Mouse (Mus musculus) heart, embryonic 16.5 days (tissue): Measurements from ENCODE around the gene Pomc. TPM values are rescaled to one million over a fixed set of nuclear protein-coding genes. Genes with fewer than 3 reads are reported as not detected.

ENCODE experiments used
- ATAC-seq: fragments of 200-750 bp; cut with Nextera tagmentation; replicated peaks from 2 replicates; pipeline ENCODE4 v1.8.0; 2017; ENCODE audit warnings: moderate number of reproducible peaks; ENCODE audit not compliant: insufficient read depth, low FRiP score; ENCODE audit errors: extremely low read depth
- H3K27ac ChIP-seq: fragments of 300-500 bp; sonication (generic); 2 replicates; pipeline ENCODE4 v1.5.1; 2014; ENCODE audit warnings: mild to moderate bottlenecking, low read length, control low read depth, moderate library complexity
- H3K27me3 ChIP-seq: fragments of 300-500 bp; sonication (generic); 2 replicates; pipeline ENCODE4 v1.6.1; 2014; ENCODE audit warnings: low read length, mixed read lengths; ENCODE audit not compliant: control insufficient read depth, insufficient read depth
- H3K36me3 ChIP-seq: fragments of 300-500 bp; sonication (generic); 2 replicates; pipeline ENCODE4 v1.6.1; 2014; ENCODE audit not compliant: control insufficient read depth, insufficient read depth
- H3K4me1 ChIP-seq: fragments of 300-500 bp; sonication (generic); 2 replicates; pipeline ENCODE4 v1.6.1; 2014; ENCODE audit warnings: low read length, mixed read lengths; ENCODE audit not compliant: control insufficient read depth, insufficient read depth
- H3K4me2 ChIP-seq: fragments of 300-500 bp; sonication (generic); 2 replicates; pipeline ENCODE4 v1.6.1; 2014; ENCODE audit warnings: low read depth, mild to moderate bottlenecking, control low read depth, low read length
- H3K4me3 ChIP-seq: fragments of 300-500 bp; sonication (generic); 2 replicates; pipeline ENCODE4 v1.5.1; 2014; ENCODE audit warnings: mild to moderate bottlenecking, control low read depth, low read length
- H3K9ac ChIP-seq: fragments of 300-500 bp; sonication (generic); 2 replicates; pipeline ENCODE4 v1.6.1; 2014; ENCODE audit warnings: low read length, control low read depth
- H3K9me3 ChIP-seq: fragments of 300-500 bp; sonication (generic); replicated peaks from 2 replicates; pipeline ENCODE4 v1.6.1; 2016; ENCODE audit warnings: low read length; ENCODE audit not compliant: control insufficient read depth
- WGBS: fragments of 180-500 bp; shearing (Covaris S2); extraction: QIAGEN DNeasy Blood & Tissue Kit; methylation state at CpG from one replicate; pipeline ENCODE4 v1.1.7; 2014; 5-methylcytosine and 5-hydroxymethylcytosine counted together
- polyA plus RNA-seq: library from polyadenylated mRNA; unstranded; fragments of >200 nt; fragmentation: Nextera tagmentation; extraction: Ambion mirVana; gene quantifications from 2 replicates; pipeline ENCODE4 v1.2.1, GENCODE M21; 2015

The Pomc gene
- polyA plus RNA-seq, 1 experiment from 2014 or later: 1.3 TPM

GRCm38 (mm10) chr12:3982257-3982656 is 27.5 kb downstream of the Pomc start:
- 0 out of 2 replicates have a peak, but pooled peaks cover 4% of the 10 kb centered on the region for H3K36me3 ChIP-seq
- peak overlapping the region; percentile 72 for H3K4me2 ChIP-seq
- no peak overlapping the region for H3K27ac ChIP-seq
- ATAC-seq: no peak
- H3K9me3 ChIP-seq: no peaks in the 10 kb centered on the region
- whole genome bisulfite sequencing: 34% methylated on average over 6 of the region's 6 CpGs
- H3K27me3 ChIP-seq: 0 out of 2 replicates have a peak, but pooled peaks cover 2% of the 10 kb centered on the region
- peak overlapping the region; percentile 56 for H3K4me3 ChIP-seq
- peak overlapping the region; percentile 60 for H3K9ac ChIP-seq
- H3K4me1 ChIP-seq: peaks cover 15% of the 10 kb centered on the region

GRCm38 (mm10) chr12:3983736-3984135 is 29.0 kb downstream of the Pomc start:
- Histone ChIP-seq H3K36me3 (no peaks in the 10 kb centered on the region), H3K4me2 (no peak overlapping the region), H3K9me3 (no peaks in the 10 kb centered on the region), H3K27ac (no peak overlapping the region), H3K9ac (no peak overlapping the region), H3K27me3 (0 out of 2 replicates have a peak, but pooled peaks cover 2% of the 10 kb centered on the region), H3K4me3 (no peak overlapping the region), H3K4me1 (peaks cover 15% of the 10 kb centered on the region)
- no peak for ATAC-seq
- 4% methylated on average over 1 of the region's 1 CpGs for WGBS

GRCm38 (mm10) chr12:3984446-3984845 is 29.7 kb downstream of the Pomc start:
- peaks cover 15% of the 10 kb centered on the region for H3K4me1 ChIP-seq
- H3K9ac ChIP-seq: no peak overlapping the region
- H3K9me3 ChIP-seq: no peaks in the 10 kb centered on the region
- H3K4me2 ChIP-seq: no peak overlapping the region
- H3K27me3 ChIP-seq: 0 out of 2 replicates have a peak, but pooled peaks cover 2% of the 10 kb centered on the region
- no peak overlapping the region for H3K27ac ChIP-seq
- no peaks in the 10 kb centered on the region for H3K36me3 ChIP-seq
- 68% methylated on average over 9 of the region's 9 CpGs for WGBS
- ATAC-seq: no peak
- no peak overlapping the region for H3K4me3 ChIP-seq

GRCm38 (mm10) chr12:3989943-3990342 is 35.2 kb downstream of the Pomc start:
- Histone ChIP-seq H3K4me2 (no peak overlapping the region), H3K36me3 (no peaks in the 10 kb centered on the region), H3K27me3 (no peaks in the 10 kb centered on the region), H3K4me3 (no peak overlapping the region), H3K9ac (no peak overlapping the region), H3K4me1 (0 out of 2 replicates have a peak, but pooled peaks cover 2% of the 10 kb centered on the region), H3K9me3 (no peaks in the 10 kb centered on the region), H3K27ac (no peak overlapping the region)
- WGBS: 42% methylated on average over 2 of the region's 2 CpGs
- ATAC-seq: no peak

GRCm38 (mm10) chr12:3991047-3991446 is 36.3 kb downstream of the Pomc start:
- WGBS: 82% methylated on average over 3 of the region's 3 CpGs
- no peak overlapping the region for H3K4me3 ChIP-seq
- H3K27me3 ChIP-seq: no peaks in the 10 kb centered on the region
- H3K4me1 ChIP-seq: 0 out of 2 replicates have a peak, but pooled peaks cover 2% of the 10 kb centered on the region
- H3K4me2 ChIP-seq: no peak overlapping the region
- H3K36me3 ChIP-seq: no peaks in the 10 kb centered on the region
- H3K9ac ChIP-seq: no peak overlapping the region
- H3K9me3 ChIP-seq: no peaks in the 10 kb centered on the region
- no peak for ATAC-seq
- no peak overlapping the region for H3K27ac ChIP-seq

GRCm38 (mm10) chr12:3996749-3997148 is 42.0 kb downstream of the Pomc start:
- H3K4me2 ChIP-seq: no peak overlapping the region
- H3K9ac ChIP-seq: no peak overlapping the region
- H3K4me3 ChIP-seq: no peak overlapping the region
- H3K9me3 ChIP-seq: no peaks in the 10 kb centered on the region
- no peak overlapping the region for H3K27ac ChIP-seq
- H3K27me3 ChIP-seq: no peaks in the 10 kb centered on the region
- no peak for ATAC-seq
- WGBS: 82% methylated on average over 9 of the region's 9 CpGs
- H3K36me3 ChIP-seq: 0 out of 2 replicates have a peak, but pooled peaks cover 5% of the 10 kb centered on the region
- no peaks in the 10 kb centered on the region for H3K4me1 ChIP-seq

- 0 out of 2 replicates have a peak, but pooled peaks cover 5% of the 10 kb centered on the region for H3K36me3 ChIP-seq
- H3K27me3 ChIP-seq: no peaks in the 10 kb centered on the region
- H3K4me1 ChIP-seq: no peaks in the 10 kb centered on the region
- no peak overlapping the region for H3K27ac ChIP-seq
- H3K9ac ChIP-seq: no peak overlapping the region
- no peak overlapping the region for H3K4me3 ChIP-seq
- 82% methylated on average over 5 of the region's 5 CpGs for WGBS
- H3K4me2 ChIP-seq: no peak overlapping the region
- H3K9me3 ChIP-seq: no peaks in the 10 kb centered on the region
- no peak for ATAC-seq
These were observed 45.7 kb downstream of the Pomc start for GRCm38 (mm10) chr12:4000406-4000805.

- Histone ChIP-seq H3K27me3 (no peaks in the 10 kb centered on the region), H3K9ac (no peak overlapping the region), H3K4me1 (peaks cover 25% of the 10 kb centered on the region), H3K9me3 (no peaks in the 10 kb centered on the region), H3K4me3 (no peak overlapping the region), H3K27ac (no peak overlapping the region), H3K4me2 (no peak overlapping the region), H3K36me3 (no peaks in the 10 kb centered on the region)
- ATAC-seq: no peak
- 47% methylated on average over 6 of the region's 6 CpGs for WGBS
These were observed 49.9 kb downstream of the Pomc start for GRCm38 (mm10) chr12:4004648-4005047.

GRCm38 (mm10) chr12:4006079-4006478 is 51.3 kb downstream of the Pomc start:
- Histone ChIP-seq H3K27ac (no peak overlapping the region), H3K4me2 (no peak overlapping the region), H3K4me1 (peaks cover 28% of the 10 kb centered on the region), H3K4me3 (no peak overlapping the region), H3K9me3 (no peaks in the 10 kb centered on the region), H3K27me3 (no peaks in the 10 kb centered on the region), H3K36me3 (no peaks in the 10 kb centered on the region), H3K9ac (peak overlapping the region; percentile 29; the same call in 1 of the 2 replicates)
- 69% methylated on average over 7 of the region's 7 CpGs for WGBS
- 0 out of 2 replicates have a peak, but pooled peaks have one; percentile 14 for ATAC-seq
